Mouse (Mus musculus) ovary, postnatal 10 days (tissue): Measurements from ENCODE around the gene Srsf6.
"Not testable (repeated sequence)": the region's sequence is repeated elsewhere in the genome, so short reads cannot be mapped to it uniquely, and the experiment has no call there.

ENCODE experiments used
- DNase-seq: peaks from one replicate; pipeline ENCODE4 v3.0.0; 2022; ENCODE audit warnings: low spot score

Srsf6 gene

GRCm38 (mm10) chr2:162931123-162931673 is at the start of gene Srsf6:
Gene Srsf6, plus strand, starts transcription at chr2:162931528.
- peak; percentile 74 for DNase-seq

DNA sequence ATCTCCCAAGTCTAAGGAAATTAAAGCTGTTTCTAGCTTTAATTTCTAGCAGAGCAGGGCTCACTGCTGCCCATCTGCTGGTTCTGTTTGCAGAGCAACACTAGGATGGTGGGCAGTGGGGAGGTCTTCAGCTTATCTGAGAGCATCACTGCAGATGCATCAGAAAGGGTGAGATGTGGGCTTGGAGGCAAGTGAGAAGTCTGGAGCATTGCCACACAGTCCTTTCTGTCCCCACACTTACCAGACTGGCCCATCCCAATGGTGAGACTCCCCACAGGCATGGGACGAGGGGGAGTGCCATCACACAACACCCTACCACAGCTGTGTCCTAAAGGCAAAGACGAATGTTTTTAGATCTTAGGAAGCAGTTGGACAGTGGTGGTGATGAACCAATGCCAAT is 47.2 kb upstream of the Srsf6 start:
- no peak for DNase-seq

- DNase-seq, result no peak
These were observed 44.2 kb upstream of the Srsf6 start for GRCm38 (mm10) chr2:162887121-162887520.

GRCm38 (mm10) chr2:162888677-162889076 is 42.7 kb upstream of the Srsf6 start:
- DNase-seq, result no peak

- DNase-seq, result no peak
These were observed 42.1 kb upstream of the Srsf6 start for GRCm38 (mm10) chr2:162889191-162889590.

DNA sequence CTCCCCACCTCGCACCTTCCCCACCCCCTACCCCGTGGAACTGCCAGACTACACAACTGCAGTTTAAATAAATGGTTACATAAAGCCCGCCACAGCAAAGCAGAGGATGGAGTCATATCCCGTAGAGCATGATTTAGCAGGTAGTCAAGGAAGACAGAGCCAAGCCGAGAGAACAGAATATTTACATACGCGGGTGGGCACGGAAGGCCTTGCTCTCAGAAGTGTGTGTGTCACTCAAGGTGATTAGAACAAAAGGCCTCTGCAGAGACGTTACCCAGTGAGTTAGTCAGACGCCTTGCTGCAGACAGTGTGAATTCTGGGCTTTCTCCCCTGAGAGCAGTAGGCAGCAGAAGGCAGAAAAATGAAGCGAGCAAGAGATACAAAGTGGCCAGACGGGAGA is 41.6 kb upstream of the Srsf6 start:
- DNase-seq, result no peak

- not testable (repeated sequence) for DNase-seq
These were observed 38.3 kb upstream of the Srsf6 start for GRCm38 (mm10) chr2:162892979-162893378.

DNA sequence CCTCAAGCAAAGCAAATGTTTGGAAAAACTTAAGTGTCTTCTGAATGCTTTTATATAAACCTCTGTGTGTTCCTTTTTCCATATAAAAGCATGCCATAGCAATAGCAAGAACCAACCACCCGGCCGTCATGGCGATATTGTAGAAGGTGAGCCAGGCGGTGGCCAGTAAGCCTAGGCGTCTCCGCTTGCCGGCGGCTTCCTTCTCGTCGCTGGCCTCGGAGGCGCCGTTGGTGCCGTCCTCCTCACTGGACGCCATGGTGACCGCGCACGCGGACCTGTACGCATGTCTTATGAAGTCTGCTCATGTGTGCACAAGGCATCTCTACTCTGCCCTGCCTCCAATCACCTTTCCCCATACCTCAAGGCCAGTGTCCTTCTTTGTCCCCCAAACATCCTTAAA is 32.1 kb upstream of the Srsf6 start:
- DNase-seq, result not testable (repeated sequence)

DNA sequence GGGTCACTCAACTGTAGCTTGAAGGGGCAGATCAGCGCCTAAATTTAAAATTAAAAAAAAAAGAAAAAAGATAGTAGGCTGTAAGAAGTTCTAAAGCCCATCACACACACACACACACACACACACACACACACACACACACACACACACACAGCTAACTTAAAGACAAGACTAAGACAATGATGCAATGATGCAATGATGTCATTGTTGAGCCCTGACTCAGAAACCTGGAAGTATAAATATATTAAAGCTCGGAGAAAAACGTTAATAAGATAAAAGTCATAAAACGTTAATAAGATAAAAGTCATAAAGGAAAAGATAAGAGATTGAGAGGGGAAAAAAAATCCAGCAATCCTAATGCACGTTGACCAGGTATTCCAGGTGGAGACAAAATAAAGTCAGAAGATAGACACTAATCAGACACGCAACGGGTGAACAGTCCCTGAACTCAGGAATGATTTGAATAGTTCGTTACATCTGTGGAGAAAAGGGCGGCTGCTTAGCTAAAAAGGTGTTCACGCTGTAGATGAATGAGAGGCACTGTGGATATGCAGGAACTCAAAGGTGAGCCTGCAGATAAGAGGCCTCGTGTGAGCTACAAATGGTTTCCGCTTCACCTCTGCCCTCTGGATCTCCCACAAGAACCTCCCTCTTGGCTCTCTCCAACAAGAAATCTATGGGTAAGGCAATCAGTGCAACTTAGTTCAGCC is 31.3 kb upstream of the Srsf6 start:
- DNase-seq, result no peak

- no peak for DNase-seq
These were observed 30.8 kb upstream of the Srsf6 start for GRCm38 (mm10) chr2:162900590-162900916.

DNA sequence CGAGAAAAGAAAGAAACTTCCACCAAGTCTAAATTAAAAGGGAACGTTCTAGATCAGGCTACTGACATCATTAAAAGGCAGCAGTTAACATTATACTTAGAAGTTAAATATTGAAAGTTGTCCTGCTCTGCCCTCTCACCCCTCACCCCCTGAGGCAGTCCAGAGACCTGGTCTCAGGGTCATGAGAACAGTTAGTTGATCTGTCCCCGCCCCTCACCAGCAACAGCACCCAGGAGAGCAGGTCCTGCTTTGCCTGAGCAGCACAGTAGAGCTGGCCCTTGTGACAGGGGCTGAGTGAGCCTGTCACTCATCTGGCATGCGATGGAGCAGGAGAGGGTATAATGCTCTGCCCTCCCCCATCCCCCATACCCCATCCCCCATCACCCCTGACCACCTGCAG is 25.4 kb upstream of the Srsf6 start:
- DNase-seq, result no peak

- no peak for DNase-seq
These were observed 23.3 kb upstream of the Srsf6 start for GRCm38 (mm10) chr2:162908052-162908491.

- no peak for DNase-seq
These were observed 17.3 kb upstream of the Srsf6 start for GRCm38 (mm10) chr2:162914040-162914439.

GRCm38 (mm10) chr2:162914519-162914918 is 16.8 kb upstream of the Srsf6 start:
- DNase-seq, result no peak

- no peak for DNase-seq
These were observed 11.4 kb upstream of the Srsf6 start for GRCm38 (mm10) chr2:162919926-162920325.

- no peak for DNase-seq
These were observed 9.1 kb upstream of the Srsf6 start for GRCm38 (mm10) chr2:162922183-162922582.

DNA sequence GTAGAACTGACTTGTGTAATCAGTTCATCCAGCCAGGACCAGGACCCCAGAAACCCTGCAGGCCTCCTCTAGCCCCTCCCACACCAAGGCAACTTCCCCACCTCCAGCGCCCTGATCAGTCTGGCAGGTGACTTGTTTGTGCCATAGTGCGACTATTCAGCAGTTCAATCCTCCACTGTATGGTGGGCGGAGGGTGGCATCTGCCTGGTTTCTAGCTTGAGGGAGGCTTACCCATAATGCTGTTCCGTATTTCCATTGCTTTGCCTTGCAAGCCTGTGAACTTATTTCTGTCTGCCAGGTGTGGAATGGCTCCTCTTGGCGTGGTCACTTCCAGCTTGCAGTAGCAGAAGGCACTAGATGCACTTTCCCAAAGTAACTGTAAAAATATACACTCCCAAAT is 8.5 kb upstream of the Srsf6 start:
- DNase-seq, result no peak

DNA sequence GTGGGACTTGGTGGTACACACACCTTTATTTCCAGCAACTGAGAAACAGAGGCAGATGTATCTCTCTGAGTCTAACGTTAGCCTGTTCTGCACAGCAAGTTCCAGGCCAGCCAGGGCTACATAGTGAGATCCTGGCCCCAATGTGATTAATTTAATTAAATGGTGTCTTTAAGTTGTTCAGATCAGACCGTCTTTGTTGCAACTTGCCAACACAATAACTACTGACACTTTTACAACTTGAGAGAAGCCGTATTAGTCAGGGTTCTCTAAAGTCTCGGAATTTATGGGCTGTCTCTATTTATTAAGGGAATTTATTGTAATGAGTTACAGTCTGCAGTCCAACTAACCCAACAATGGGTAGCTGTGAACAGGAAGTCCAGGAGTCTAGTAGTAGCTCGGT is 7.2 kb upstream of the Srsf6 start:
- DNase-seq, result no peak

- DNase-seq, result no peak
These were observed 3.3 kb upstream of the Srsf6 start for GRCm38 (mm10) chr2:162927918-162928585.

DNA sequence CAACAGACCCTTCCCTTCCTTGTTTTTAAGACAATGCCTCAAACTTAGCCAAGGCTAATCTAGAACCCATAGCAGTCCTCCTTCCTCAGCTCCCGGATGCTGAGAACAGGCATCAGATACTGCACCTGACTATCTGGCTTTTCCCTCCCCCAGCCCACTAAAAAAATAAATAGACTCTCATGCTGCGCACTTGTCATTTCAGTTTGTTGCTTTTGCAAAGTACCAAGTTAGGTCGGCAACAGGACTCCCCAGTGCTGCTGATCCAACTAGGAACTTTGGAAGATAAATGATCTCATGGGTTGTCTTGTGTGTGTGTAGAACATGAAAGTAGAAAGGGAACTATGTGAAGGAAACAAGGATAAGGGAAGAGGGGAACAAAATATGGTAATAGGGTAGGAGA is 1.6 kb upstream of the Srsf6 start:
- no peak for DNase-seq

DNA sequence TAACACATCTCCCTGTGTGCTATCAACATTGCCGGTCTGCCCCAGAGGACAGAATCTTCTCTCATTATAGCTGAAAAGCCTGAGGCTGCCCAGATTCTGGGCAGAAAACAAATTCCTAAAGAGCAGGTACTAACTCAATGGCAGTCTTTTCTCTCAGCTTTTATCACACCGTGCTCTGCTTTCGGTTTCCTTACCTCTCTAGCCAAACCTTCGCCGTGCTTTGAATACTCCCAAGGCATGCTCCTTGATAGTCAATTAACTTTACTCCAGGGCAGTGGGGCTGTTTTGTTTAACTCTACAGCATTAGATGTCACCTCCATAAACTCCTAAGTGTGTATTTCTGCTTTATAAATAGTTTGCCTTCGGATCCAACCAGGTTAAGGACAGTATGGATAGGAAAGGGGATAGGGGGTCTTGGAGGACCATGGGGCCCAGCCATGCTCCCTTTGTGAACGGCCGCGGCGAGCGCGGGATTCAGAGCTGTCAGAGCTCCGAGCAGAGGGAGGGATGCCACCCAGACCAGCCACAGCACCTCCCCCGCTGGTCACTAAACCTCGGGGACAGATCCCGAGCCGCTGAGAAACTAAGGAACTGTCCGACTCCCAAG is 709 bp upstream of the Srsf6 start:
- DNase-seq, result peak; percentile 9

DNA sequence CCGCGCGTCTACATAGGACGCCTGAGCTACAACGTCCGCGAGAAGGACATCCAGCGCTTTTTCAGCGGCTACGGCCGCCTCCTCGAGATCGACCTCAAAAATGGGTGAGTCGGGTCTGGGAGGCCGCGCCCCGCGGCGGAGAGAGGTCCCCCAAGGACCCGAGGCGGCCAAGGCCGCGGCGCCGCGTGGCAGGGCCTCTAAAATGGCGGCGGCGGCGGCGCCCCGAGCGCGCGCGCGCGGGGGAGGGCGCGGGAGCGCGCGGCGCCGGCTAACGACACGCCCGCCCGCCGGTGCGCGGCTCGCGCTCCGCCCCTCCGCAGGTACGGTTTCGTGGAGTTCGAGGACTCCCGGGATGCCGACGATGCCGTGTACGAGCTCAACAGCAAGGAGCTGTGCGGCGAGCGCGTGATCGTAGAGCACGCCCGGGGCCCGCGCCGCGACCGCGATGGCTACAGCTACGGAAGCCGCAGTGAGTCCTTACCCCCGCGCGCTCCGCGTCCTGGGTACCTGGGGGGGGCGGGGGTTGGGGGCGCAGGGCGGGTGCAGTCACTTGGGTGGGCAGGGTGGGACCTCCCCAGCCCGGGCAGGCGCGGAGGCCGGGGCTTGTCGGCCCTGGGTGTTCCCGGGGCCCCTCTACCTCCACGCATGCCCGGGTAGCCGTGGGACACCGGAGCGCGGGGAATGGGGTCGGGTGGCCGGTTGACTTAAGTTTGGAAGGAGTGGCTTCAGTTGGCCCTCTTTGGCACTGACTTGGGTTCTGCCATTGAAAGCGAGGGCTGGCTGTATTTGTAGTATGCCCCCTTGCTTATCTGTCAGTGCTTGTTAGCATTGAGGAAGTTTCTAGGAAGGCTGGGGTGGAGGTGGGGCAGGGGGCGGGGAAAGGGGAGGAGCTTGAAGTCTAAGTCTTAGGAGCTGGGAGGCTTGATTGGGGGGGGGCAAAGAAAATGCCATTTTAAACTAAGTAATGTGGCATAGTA is 634 bp downstream of the Srsf6 start:
- peak; percentile 49 for DNase-seq
